13 mouse cellular contexts compared by ENCODE assay signal in the genomic region with DNA sequence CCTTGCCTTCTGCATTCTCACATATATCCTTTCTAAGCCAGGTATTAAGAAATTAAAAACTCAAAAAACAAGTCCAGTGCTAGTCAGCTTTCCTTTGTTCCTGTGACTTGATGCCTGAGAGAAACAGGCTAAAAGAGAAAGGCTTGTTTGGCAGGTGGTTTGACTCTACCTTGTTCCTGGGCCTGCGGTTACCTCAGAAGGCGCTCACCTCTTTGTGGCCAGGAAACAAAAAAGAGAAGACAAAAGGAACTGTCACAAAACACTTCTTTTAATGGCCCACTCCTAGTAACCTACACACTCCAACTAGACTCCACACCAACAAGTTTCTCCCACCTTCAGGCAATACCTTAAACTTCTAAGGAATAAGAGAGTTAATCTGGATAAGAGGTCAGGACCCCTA. TPM values are rescaled to one million over a fixed set of nuclear protein-coding genes. Genes with fewer than 3 reads are reported as not detected.
"Had no signal": no experiment of that assay in that cellular context is flagged by ENCODE, and none has a peak within 500 bp of the region (broad histone marks: within the 10 kb centered on the region; RNA-seq: fewer than 3 reads in every experiment).

No protein-coding gene starts in this region.

- H3K27ac ChIP-seq: kidney, embryonic 15.5 days; left cerebral cortex, adult 2 months; limb, embryonic 10.5 days; midbrain, embryonic 13.5 days; neural tube, embryonic 12.5 days; stomach, embryonic 15.5 days had no signal

- DNase-seq: kidney, adult 2 months; kidney, postnatal 25 days; lung, embryonic 14.5 days; lung, postnatal 14 days had no signal

- H3K4me2 ChIP-seq: kidney, embryonic 15.5 days; liver, embryonic 11.5 days; lung, embryonic 14.5 days; midbrain, embryonic 13.5 days; neural tube, embryonic 12.5 days; stomach, embryonic 15.5 days had no signal

- H3K36me3 ChIP-seq: kidney, embryonic 15.5 days; limb, embryonic 10.5 days; midbrain, embryonic 13.5 days; neural tube, embryonic 12.5 days; stomach, embryonic 15.5 days had no signal

- H3K9me3 ChIP-seq: kidney, embryonic 15.5 days; limb, embryonic 10.5 days; midbrain, embryonic 13.5 days; neural tube, embryonic 12.5 days; stomach, embryonic 15.5 days had no signal

- H3K9ac ChIP-seq: kidney, embryonic 15.5 days; lung, embryonic 14.5 days; midbrain, embryonic 13.5 days; neural tube, embryonic 12.5 days; stomach, embryonic 15.5 days had no signal

- ATAC-seq: intestine, embryonic 16.5 days; midbrain, embryonic 13.5 days had no signal

- H3K27me3 ChIP-seq: kidney, embryonic 15.5 days; midbrain, embryonic 13.5 days; neural tube, embryonic 12.5 days; stomach, embryonic 15.5 days had no signal

- H3K4me1 ChIP-seq: neural tube, embryonic 12.5 days; stomach, embryonic 15.5 days had no signal

- H3K4me3 ChIP-seq: kidney, embryonic 15.5 days; left cerebral cortex, adult 2 months; limb, embryonic 10.5 days; midbrain, embryonic 13.5 days; neural tube, embryonic 12.5 days; stomach, embryonic 15.5 days had no signal

RNA-seq across cellular contexts. Expression of a gene that starts 9.5 kb away (rescaled TPM):
- total RNA-seq: left cerebral cortex, adult 2 months; megakaryocyte-erythroid progenitor cell, adult 5-6 weeks had no signal
